Mouse (Mus musculus): ENCODE results near the gene Gtpbp8.

Gtpbp8 gene

GRCm38 (mm10) chr16:44745866-44746562, at the start of gene Gtpbp8:
Gene Gtpbp8 (minus strand): TSS chr16:44746363.
- peak; percentile 33 for DNase-seq (ENCODE audit: low spot score)

- no peak for DNase-seq (ENCODE audit: low spot score)
These were observed 48.3 kb upstream of the Gtpbp8 start for GRCm38 (mm10) chr16:44794416-44794815.

GRCm38 (mm10) chr16:44786934-44787333, 40.8 kb upstream of the Gtpbp8 start:
- no peak for DNase-seq (ENCODE audit: low spot score)

- DNase-seq (ENCODE audit: low spot score) = no peak
These were observed 34.6 kb upstream of the Gtpbp8 start for GRCm38 (mm10) chr16:44780751-44781150.

- no peak for DNase-seq (ENCODE audit: low spot score)
These were observed 33.3 kb upstream of the Gtpbp8 start for GRCm38 (mm10) chr16:44779494-44779893.

- no peak for DNase-seq (ENCODE audit: low spot score)
These were observed 32.5 kb upstream of the Gtpbp8 start for GRCm38 (mm10) chr16:44778538-44779147.

- no peak for DNase-seq (ENCODE audit: low spot score)
These were observed 28.0 kb upstream of the Gtpbp8 start for GRCm38 (mm10) chr16:44774201-44774600.

- no peak for DNase-seq (ENCODE audit: low spot score)
These were observed 27.5 kb upstream of the Gtpbp8 start for GRCm38 (mm10) chr16:44773673-44774072.

GRCm38 (mm10) chr16:44772577-44772976, 26.4 kb upstream of the Gtpbp8 start:
- no peak for DNase-seq (ENCODE audit: low spot score)

- no peak for DNase-seq (ENCODE audit: low spot score)
These were observed 21.8 kb upstream of the Gtpbp8 start for GRCm38 (mm10) chr16:44767967-44768366.

GRCm38 (mm10) chr16:44767506-44767905, 21.3 kb upstream of the Gtpbp8 start:
- no peak for DNase-seq (ENCODE audit: low spot score)

GRCm38 (mm10) chr16:44766320-44766892, 20.2 kb upstream of the Gtpbp8 start:
- no peak for DNase-seq (ENCODE audit: low spot score)

GRCm38 (mm10) chr16:44765555-44766319, 19.6 kb upstream of the Gtpbp8 start, which contains the start of gene Cd200r1:
Gene Cd200r1 (plus strand): TSS chr16:44765736.
- no peak for DNase-seq (ENCODE audit: low spot score)

GRCm38 (mm10) chr16:44761811-44762210, 15.6 kb upstream of the Gtpbp8 start:
- DNase-seq (ENCODE audit: low spot score) = no peak

- DNase-seq (ENCODE audit: low spot score) = no peak
These were observed 11.5 kb upstream of the Gtpbp8 start for GRCm38 (mm10) chr16:44757700-44758099.

GRCm38 (mm10) chr16:44748007-44748406, 1.8 kb upstream of the Gtpbp8 start:
- no peak for DNase-seq (ENCODE audit: low spot score)

- no peak for DNase-seq (ENCODE audit: low spot score)
These were observed 695 bp downstream of the Gtpbp8 start for GRCm38 (mm10) chr16:44745471-44745865.

- DNase-seq (ENCODE audit: low spot score) = no peak
These were observed 3.4 kb downstream of the Gtpbp8 start for GRCm38 (mm10) chr16:44742753-44743152.

- DNase-seq (ENCODE audit: low spot score) = no peak
These were observed 10.0 kb downstream of the Gtpbp8 start for GRCm38 (mm10) chr16:44736118-44736517.

- DNase-seq (ENCODE audit: low spot score) = no peak
These were observed 10.5 kb downstream of the Gtpbp8 start for GRCm38 (mm10) chr16:44735676-44736075.

- DNase-seq (ENCODE audit: low spot score) = no peak
These were observed 12.1 kb downstream of the Gtpbp8 start for GRCm38 (mm10) chr16:44734059-44734458.

GRCm38 (mm10) chr16:44727525-44727924, 18.6 kb downstream of the Gtpbp8 start:
- DNase-seq (ENCODE audit: low spot score) = no peak
